Mouse (Mus musculus): ENCODE data around the gene Tent4b. TPM values are rescaled to one million over a fixed set of nuclear protein-coding genes. Genes with fewer than 3 reads are reported as not detected.

Tent4b gene
- polyA plus RNA-seq, 1 experiment: 8.4 TPM

GRCm38 (mm10) chr8:88237606-88238005 is 38.6 kb downstream of the Tent4b start:
- TF ChIP-seq MYOD1 (IDR thresholded peaks at IDR 0.05; ENCODE audit: control insufficient read depth, insufficient read length, low read depth) (no peak), CEBPB (IDR thresholded peaks at IDR 0.05; ENCODE audit: low read depth) (no peak), MAX (IDR thresholded peaks at IDR 0.05) (no peak), MYOG (IDR thresholded peaks at IDR 0.05; ENCODE audit: control insufficient read depth, extremely low read depth, insufficient read length) (no peak), USF1 (IDR thresholded peaks at IDR 0.05; ENCODE audit: low read depth) (no peak), FOSL1 (IDR thresholded peaks at IDR 0.05; ENCODE audit: insufficient read depth, low read length, poor library complexity, severe bottlenecking) (no peak), CTCF (IDR thresholded peaks at IDR 0.05; ENCODE audit: control insufficient read depth, insufficient read depth, insufficient read length) (no peak)
- H3K27me3 ChIP-seq (ENCODE audit: control insufficient read depth, insufficient read depth, insufficient read length): no peaks in the 10 kb centered on the region
- H3K4me3 ChIP-seq (ENCODE audit: insufficient read depth, poor library complexity, severe bottlenecking): no peak overlapping the region
- H3K36me3 ChIP-seq (ENCODE audit: control insufficient read depth, insufficient read depth): no peaks in the 10 kb centered on the region
- peaks cover 9% of the 10 kb centered on the region for H3K79me3 ChIP-seq (ENCODE audit: low read depth)
- no peak overlapping the region for H3ac ChIP-seq (ENCODE audit: control insufficient read depth, insufficient read length, low read depth)
- peaks cover 58% of the 10 kb centered on the region for H3K79me2 ChIP-seq (ENCODE audit: control insufficient read depth, insufficient read depth)

DNA sequence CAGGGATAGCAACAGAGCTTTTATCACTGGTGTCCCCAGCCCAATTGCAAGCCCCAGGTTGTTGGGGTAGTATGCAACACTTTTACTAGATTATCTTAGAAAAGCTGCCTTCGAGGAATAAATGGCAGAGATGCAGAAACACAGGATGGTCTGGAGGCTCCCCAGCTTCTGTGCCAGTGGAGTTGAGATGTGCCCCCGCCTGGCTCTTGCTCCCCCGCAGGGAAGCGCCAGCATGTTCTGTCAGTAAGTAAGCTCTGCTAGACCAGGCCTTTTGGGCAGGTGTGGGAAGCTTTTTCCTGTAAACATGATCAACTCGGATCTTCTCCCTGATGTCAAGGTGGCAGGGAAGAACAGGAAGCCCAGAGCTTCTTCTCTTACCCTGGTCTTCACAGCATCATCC is 40.3 kb downstream of the Tent4b start:
- no peaks in the 10 kb centered on the region for H3K36me3 ChIP-seq (ENCODE audit: control insufficient read depth, insufficient read depth)

DNA sequence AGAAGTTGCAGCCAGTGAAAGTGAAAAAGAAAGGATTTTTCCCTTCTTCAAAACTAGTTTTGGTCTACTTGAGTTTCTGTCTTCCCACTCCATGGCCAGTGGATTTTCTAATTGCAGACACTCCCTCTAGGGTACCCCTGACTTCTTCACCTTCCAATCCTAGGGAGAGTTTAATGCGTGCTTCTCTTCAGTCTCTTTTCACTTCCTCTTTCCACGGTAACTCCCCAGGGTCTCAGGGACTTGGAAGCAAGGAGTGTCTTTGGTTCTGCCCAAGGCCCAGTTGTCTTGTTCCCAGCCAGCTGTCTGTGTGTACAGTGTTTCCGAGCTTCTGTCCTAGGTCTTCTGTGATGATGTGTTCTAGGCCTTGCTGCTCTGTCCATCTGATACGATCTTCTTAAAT is 42.9 kb downstream of the Tent4b start:
- peaks cover 3% of the 10 kb centered on the region for H3K79me3 ChIP-seq (ENCODE audit: low read depth)

More for the DNA sequence above, 40.3 kb downstream of the Tent4b start:
- H3K27me3 ChIP-seq (ENCODE audit: control insufficient read depth, insufficient read depth, insufficient read length): no peaks in the 10 kb centered on the region
- no peak overlapping the region for H3ac ChIP-seq (ENCODE audit: control insufficient read depth, insufficient read length, low read depth)
- TF ChIP-seq MYOD1 (IDR thresholded peaks at IDR 0.05; ENCODE audit: control insufficient read depth, insufficient read length, low read depth) (no peak), MAX (IDR thresholded peaks at IDR 0.05) (no peak), CEBPB (IDR thresholded peaks at IDR 0.05; ENCODE audit: low read depth) (no peak), FOSL1 (IDR thresholded peaks at IDR 0.05; ENCODE audit: insufficient read depth, low read length, poor library complexity, severe bottlenecking) (no peak), MYOG (IDR thresholded peaks at IDR 0.05; ENCODE audit: control insufficient read depth, extremely low read depth, insufficient read length) (no peak), USF1 (IDR thresholded peaks at IDR 0.05; ENCODE audit: low read depth) (no peak), CTCF (IDR thresholded peaks at IDR 0.05; ENCODE audit: control insufficient read depth, insufficient read depth, insufficient read length) (no peak)
- peaks cover 52% of the 10 kb centered on the region for H3K79me2 ChIP-seq (ENCODE audit: control insufficient read depth, insufficient read depth)
- no peak overlapping the region for H3K4me3 ChIP-seq (ENCODE audit: insufficient read depth, poor library complexity, severe bottlenecking)
- H3K79me3 ChIP-seq (ENCODE audit: low read depth): peaks cover 3% of the 10 kb centered on the region

DNA sequence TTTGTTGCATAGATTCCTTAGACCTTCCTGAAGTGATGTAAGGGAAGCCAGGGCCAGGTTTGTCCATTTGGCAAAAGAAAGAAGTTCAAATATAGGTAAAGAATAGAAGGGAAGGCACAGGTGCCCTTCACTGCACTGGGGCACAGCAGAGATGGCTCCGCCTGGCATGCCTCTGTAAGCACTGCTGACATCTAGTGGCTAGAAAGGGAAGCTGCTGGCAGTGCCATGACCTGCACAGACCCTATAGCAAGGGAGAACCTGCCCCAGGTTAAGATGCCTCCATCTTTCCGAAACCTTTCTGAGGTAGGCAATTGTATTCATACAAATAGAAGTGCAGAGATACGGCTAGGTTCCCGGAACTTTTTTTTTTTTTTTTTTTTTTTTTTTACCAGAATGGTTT is 45.3 kb downstream of the Tent4b start:
- H3K4me3 ChIP-seq (ENCODE audit: insufficient read depth, poor library complexity, severe bottlenecking): no peak overlapping the region
- peaks cover 14% of the 10 kb centered on the region for H3K79me2 ChIP-seq (ENCODE audit: control insufficient read depth, insufficient read depth)
- no peaks in the 10 kb centered on the region for H3K79me3 ChIP-seq (ENCODE audit: low read depth)
- peaks cover 29% of the 10 kb centered on the region for H3K36me3 ChIP-seq (ENCODE audit: control insufficient read depth, insufficient read depth)
- no peak overlapping the region for H3ac ChIP-seq (ENCODE audit: control insufficient read depth, insufficient read length, low read depth)
- H3K27me3 ChIP-seq (ENCODE audit: control insufficient read depth, insufficient read depth, insufficient read length): no peaks in the 10 kb centered on the region
- peak; percentile 82 for TF ChIP-seq CTCF (IDR thresholded peaks at IDR 0.05; ENCODE audit: control insufficient read depth, insufficient read depth, insufficient read length)
- TF ChIP-seq MAX (IDR thresholded peaks at IDR 0.05): no peak

More for the DNA sequence above, 42.9 kb downstream of the Tent4b start:
- Histone ChIP-seq H3K27me3 (ENCODE audit: control insufficient read depth, insufficient read depth, insufficient read length) (no peaks in the 10 kb centered on the region), H3K36me3 (ENCODE audit: control insufficient read depth, insufficient read depth) (peaks cover 9% of the 10 kb centered on the region), H3K79me2 (ENCODE audit: control insufficient read depth, insufficient read depth) (peaks cover 38% of the 10 kb centered on the region), H3ac (ENCODE audit: control insufficient read depth, insufficient read length, low read depth) (no peak overlapping the region), H3K4me3 (ENCODE audit: insufficient read depth, poor library complexity, severe bottlenecking) (no peak overlapping the region)
- TF ChIP-seq MYOD1 (IDR thresholded peaks at IDR 0.05; ENCODE audit: control insufficient read depth, insufficient read length, low read depth): no peak
- no peak for TF ChIP-seq FOSL1 (IDR thresholded peaks at IDR 0.05; ENCODE audit: insufficient read depth, low read length, poor library complexity, severe bottlenecking)
- no peak for TF ChIP-seq CTCF (IDR thresholded peaks at IDR 0.05; ENCODE audit: control insufficient read depth, insufficient read depth, insufficient read length)
- TF ChIP-seq MAX (IDR thresholded peaks at IDR 0.05): no peak
- no peak for TF ChIP-seq CEBPB (IDR thresholded peaks at IDR 0.05; ENCODE audit: low read depth)
- no peak for TF ChIP-seq MYOG (IDR thresholded peaks at IDR 0.05; ENCODE audit: control insufficient read depth, extremely low read depth, insufficient read length)
- TF ChIP-seq USF1 (IDR thresholded peaks at IDR 0.05; ENCODE audit: low read depth): no peak

GRCm38 (mm10) chr8:88252791-88253190 is 53.8 kb downstream of the Tent4b start:
- Histone ChIP-seq H3K79me3 (ENCODE audit: low read depth) (no peaks in the 10 kb centered on the region), H3ac (ENCODE audit: control insufficient read depth, insufficient read length, low read depth) (no peak overlapping the region), H3K4me3 (ENCODE audit: insufficient read depth, poor library complexity, severe bottlenecking) (no peak overlapping the region), H3K27me3 (ENCODE audit: control insufficient read depth, insufficient read depth, insufficient read length) (no peaks in the 10 kb centered on the region), H3K36me3 (ENCODE audit: control insufficient read depth, insufficient read depth) (peaks cover 47% of the 10 kb centered on the region), H3K79me2 (ENCODE audit: control insufficient read depth, insufficient read depth) (no peaks in the 10 kb centered on the region)
- no peak for TF ChIP-seq MYOG (IDR thresholded peaks at IDR 0.05; ENCODE audit: control insufficient read depth, extremely low read depth, insufficient read length)
- no peak for TF ChIP-seq MYOD1 (IDR thresholded peaks at IDR 0.05; ENCODE audit: control insufficient read depth, insufficient read length, low read depth)
- no peak for TF ChIP-seq CEBPB (IDR thresholded peaks at IDR 0.05; ENCODE audit: low read depth)
- TF ChIP-seq USF1 (IDR thresholded peaks at IDR 0.05; ENCODE audit: low read depth): no peak
- no peak for TF ChIP-seq FOSL1 (IDR thresholded peaks at IDR 0.05; ENCODE audit: insufficient read depth, low read length, poor library complexity, severe bottlenecking)
- no peak for TF ChIP-seq MAX (IDR thresholded peaks at IDR 0.05)
- no peak for TF ChIP-seq CTCF (IDR thresholded peaks at IDR 0.05; ENCODE audit: control insufficient read depth, insufficient read depth, insufficient read length)

DNA sequence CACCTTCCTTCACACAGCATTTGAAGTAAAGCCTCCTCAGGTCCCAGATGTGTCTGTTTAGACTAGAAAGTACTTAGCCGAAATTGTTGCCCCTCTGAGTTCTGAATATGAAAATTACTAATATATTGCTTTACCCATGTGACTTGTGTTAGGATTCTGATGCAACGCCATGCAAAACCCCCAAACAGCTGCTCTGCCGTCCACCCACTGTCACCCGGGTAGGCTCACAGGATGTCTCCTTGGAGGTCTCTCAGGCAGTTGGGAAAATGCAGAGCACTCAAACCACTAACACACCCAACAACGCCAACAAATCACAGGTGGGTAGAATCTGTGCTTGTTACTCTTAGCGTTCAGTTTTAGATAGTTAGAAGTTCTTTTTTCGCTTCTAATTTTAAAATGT is 55.9 kb downstream of the Tent4b start:
- no peaks in the 10 kb centered on the region for H3K79me2 ChIP-seq (ENCODE audit: control insufficient read depth, insufficient read depth)
- no peaks in the 10 kb centered on the region for H3K27me3 ChIP-seq (ENCODE audit: control insufficient read depth, insufficient read depth, insufficient read length)
- TF ChIP-seq USF1 (IDR thresholded peaks at IDR 0.05; ENCODE audit: low read depth): no peak
- TF ChIP-seq MAX (IDR thresholded peaks at IDR 0.05): no peak
- no peak for TF ChIP-seq CEBPB (IDR thresholded peaks at IDR 0.05; ENCODE audit: low read depth)
- TF ChIP-seq MYOD1 (IDR thresholded peaks at IDR 0.05; ENCODE audit: control insufficient read depth, insufficient read length, low read depth): no peak
- no peak for TF ChIP-seq MYOG (IDR thresholded peaks at IDR 0.05; ENCODE audit: control insufficient read depth, extremely low read depth, insufficient read length)
- no peak for TF ChIP-seq FOSL1 (IDR thresholded peaks at IDR 0.05; ENCODE audit: insufficient read depth, low read length, poor library complexity, severe bottlenecking)
- no peak for TF ChIP-seq CTCF (IDR thresholded peaks at IDR 0.05; ENCODE audit: control insufficient read depth, insufficient read depth, insufficient read length)
- no peaks in the 10 kb centered on the region for H3K79me3 ChIP-seq (ENCODE audit: low read depth)
- no peak overlapping the region for H3ac ChIP-seq (ENCODE audit: control insufficient read depth, insufficient read length, low read depth)
- H3K36me3 ChIP-seq (ENCODE audit: control insufficient read depth, insufficient read depth): peaks cover 32% of the 10 kb centered on the region
- no peak overlapping the region for H3K4me3 ChIP-seq (ENCODE audit: insufficient read depth, poor library complexity, severe bottlenecking)

All from C2C12 (cell line).